Comparison of ENCODE assay signal across 20 mouse cellular contexts in the genomic region with DNA sequence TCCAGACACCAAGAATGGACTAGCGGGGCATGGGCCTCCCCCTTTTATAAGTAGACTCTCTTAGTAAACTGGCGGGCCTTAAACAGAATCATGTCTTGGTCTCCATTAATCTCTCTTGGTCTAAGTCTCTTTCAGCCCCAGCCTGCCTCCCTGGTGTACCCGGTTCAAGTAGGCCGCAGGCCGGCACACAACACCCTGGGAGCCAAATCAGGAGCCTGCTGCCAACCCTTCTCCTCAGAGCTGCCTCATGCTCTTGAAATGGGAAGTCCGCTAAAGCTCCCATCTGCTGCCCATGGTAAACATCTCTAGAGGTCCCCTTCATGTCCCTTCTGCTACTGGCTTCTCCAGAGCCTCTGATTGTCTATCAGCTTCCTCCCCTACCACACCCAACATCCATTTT.
"Had no signal": no experiment of that assay in that cellular context is flagged by ENCODE, and none has a peak within 500 bp of the region (broad histone marks: within the 10 kb centered on the region; RNA-seq: fewer than 3 reads in every experiment).

No protein-coding gene starts in this region.

- H3K9me3 ChIP-seq: liver, embryonic 15.5 days; megakaryocyte, embryonic 14.5 days; midbrain, embryonic 13.5 days; neural tube, embryonic 13.5 days; neural tube, embryonic 15.5 days had no signal

- H3K4me1 ChIP-seq: midbrain, embryonic 13.5 days; neural tube, embryonic 13.5 days; neural tube, embryonic 15.5 days had no signal

- ATAC-seq: midbrain, embryonic 13.5 days; midbrain, embryonic 16.5 days had no signal

- H3K27ac ChIP-seq: liver, embryonic 15.5 days; midbrain, embryonic 13.5 days; neural tube, embryonic 13.5 days; neural tube, embryonic 15.5 days had no signal

- H3K27me3 ChIP-seq: liver, embryonic 15.5 days; midbrain, embryonic 13.5 days; neural tube, embryonic 13.5 days; neural tube, embryonic 15.5 days had no signal

- H3K4me2 ChIP-seq: liver, embryonic 15.5 days; lung, embryonic 14.5 days; midbrain, embryonic 11.5 days; midbrain, embryonic 13.5 days; neural tube, embryonic 13.5 days; neural tube, embryonic 15.5 days had no signal

- DNase-seq: lung, adult 18-20 months; lung, embryonic 14.5 days; lung, postnatal 10 days; lung, postnatal 4 days; retina, postnatal 1 day; right cerebral cortex, adult 18-20 months; right cerebral cortex, postnatal 25 days; right cerebral cortex, postnatal 4 days; spleen, adult 18-20 months; thymus, adult 18-20 months; thymus, postnatal 14 days; thymus, postnatal 36 days had no signal

- H3K9ac ChIP-seq: liver, embryonic 15.5 days; lung, embryonic 14.5 days; midbrain, embryonic 13.5 days; neural tube, embryonic 13.5 days; neural tube, embryonic 15.5 days had no signal

- H3K36me3 ChIP-seq: liver, embryonic 15.5 days; midbrain, embryonic 13.5 days; neural tube, embryonic 13.5 days; neural tube, embryonic 15.5 days had no signal

- H3K4me3 ChIP-seq: liver, embryonic 15.5 days; megakaryocyte, embryonic 14.5 days; midbrain, embryonic 13.5 days; myocyte; neural tube, embryonic 13.5 days; neural tube, embryonic 15.5 days had no signal
